Mouse (Mus musculus): ENCODE measurements around the gene Arg2. TPM values are rescaled to one million over a fixed set of nuclear protein-coding genes. Genes with fewer than 3 reads are reported as not detected.
A peak's percentile ranks its signal among the peaks of the same experiment; 100 is the strongest.

Arg2 gene
- polyA plus RNA-seq, 1 experiment from 2014 or later: 23.3 TPM

GRCm38 (mm10) chr12:79134676-79135075, 4.1 kb downstream of the Arg2 start:
- no peak overlapping the region for H3K27ac ChIP-seq
- no peak for ATAC-seq
- 39% methylated on average over 8 of the region's 8 CpGs for WGBS
- H3K36me3 ChIP-seq: no peaks in the 10 kb centered on the region
- no peak overlapping the region for H3K9ac ChIP-seq (replicated peaks)
- H3K9me3 ChIP-seq: no peaks in the 10 kb centered on the region
- no peak overlapping the region for H3K4me2 ChIP-seq (replicated peaks)
- no peak overlapping the region for H3K4me3 ChIP-seq (replicated peaks)
- H3K27me3 ChIP-seq: peaks cover 45% of the 10 kb centered on the region
- peaks cover 15% of the 10 kb centered on the region for H3K4me1 ChIP-seq (replicated peaks)

- no peaks in the 10 kb centered on the region for H3K9me3 ChIP-seq
- peaks cover 15% of the 10 kb centered on the region for H3K4me1 ChIP-seq (replicated peaks)
- no peak overlapping the region for H3K4me3 ChIP-seq (replicated peaks)
- no peak overlapping the region for H3K27ac ChIP-seq
- no peak overlapping the region for H3K4me2 ChIP-seq (replicated peaks)
- no peaks in the 10 kb centered on the region for H3K36me3 ChIP-seq
- WGBS: 51% methylated on average over 4 of the region's 4 CpGs
- no peak overlapping the region for H3K9ac ChIP-seq (replicated peaks)
- no peak for ATAC-seq
- H3K27me3 ChIP-seq: peaks cover 43% of the 10 kb centered on the region
Measured at GRCm38 (mm10) chr12:79135105-79135504, 4.5 kb downstream of the Arg2 start.

- H3K4me1 ChIP-seq (replicated peaks): peaks cover under 1% of the 10 kb centered on the region
- no peak overlapping the region for H3K4me2 ChIP-seq (replicated peaks)
- no peak for ATAC-seq
- H3K9me3 ChIP-seq: no peaks in the 10 kb centered on the region
- H3K27me3 ChIP-seq: peaks cover 25% of the 10 kb centered on the region
- no peak overlapping the region for H3K9ac ChIP-seq (replicated peaks)
- H3K36me3 ChIP-seq: no peaks in the 10 kb centered on the region
- no peak overlapping the region for H3K4me3 ChIP-seq (replicated peaks)
- H3K27ac ChIP-seq: no peak overlapping the region
- WGBS: 78% methylated on average over 7 of the region's 7 CpGs
Measured at GRCm38 (mm10) chr12:79136949-79137348, 6.4 kb downstream of the Arg2 start.

- H3K4me1 ChIP-seq (replicated peaks): no peaks in the 10 kb centered on the region
- H3K27ac ChIP-seq: no peak overlapping the region
- H3K4me2 ChIP-seq (replicated peaks): no peak overlapping the region
- H3K9ac ChIP-seq (replicated peaks): no peak overlapping the region
- no peaks in the 10 kb centered on the region for H3K9me3 ChIP-seq
- H3K36me3 ChIP-seq: no peaks in the 10 kb centered on the region
- peaks cover 6% of the 10 kb centered on the region; the same call in 1 of the 2 replicates for H3K27me3 ChIP-seq
- no peak overlapping the region for H3K4me3 ChIP-seq (replicated peaks)
- no peak for ATAC-seq
Measured at GRCm38 (mm10) chr12:79138999-79139398, 8.4 kb downstream of the Arg2 start.

GRCm38 (mm10) chr12:79139417-79139816, 8.8 kb downstream of the Arg2 start:
- no peak overlapping the region for H3K9ac ChIP-seq (replicated peaks)
- 55% methylated on average over 1 of the region's 1 CpGs for WGBS
- no peak overlapping the region for H3K27ac ChIP-seq
- peaks cover 4% of the 10 kb centered on the region; the same call in 1 of the 2 replicates for H3K27me3 ChIP-seq
- no peak for ATAC-seq
- no peaks in the 10 kb centered on the region for H3K36me3 ChIP-seq
- no peak overlapping the region for H3K4me3 ChIP-seq (replicated peaks)
- H3K4me2 ChIP-seq (replicated peaks): no peak overlapping the region
- no peaks in the 10 kb centered on the region for H3K9me3 ChIP-seq
- H3K4me1 ChIP-seq (replicated peaks): no peaks in the 10 kb centered on the region

GRCm38 (mm10) chr12:79140811-79141210, 10.2 kb downstream of the Arg2 start:
- Histone ChIP-seq H3K27ac (no peak overlapping the region), H3K9ac (replicated peaks) (no peak overlapping the region), H3K4me3 (replicated peaks) (no peak overlapping the region), H3K4me1 (replicated peaks) (no peaks in the 10 kb centered on the region), H3K36me3 (no peaks in the 10 kb centered on the region), H3K27me3 (no peaks in the 10 kb centered on the region), H3K4me2 (replicated peaks) (no peak overlapping the region), H3K9me3 (no peaks in the 10 kb centered on the region)
- no peak for ATAC-seq
- 88% methylated on average over 2 of the region's 2 CpGs for WGBS

- Histone ChIP-seq H3K9ac (replicated peaks) (no peak overlapping the region), H3K9me3 (no peaks in the 10 kb centered on the region), H3K27me3 (no peaks in the 10 kb centered on the region), H3K27ac (no peak overlapping the region), H3K4me1 (replicated peaks) (no peaks in the 10 kb centered on the region), H3K4me2 (replicated peaks) (no peak overlapping the region), H3K36me3 (no peaks in the 10 kb centered on the region), H3K4me3 (replicated peaks) (no peak overlapping the region)
- ATAC-seq: no peak
Measured at GRCm38 (mm10) chr12:79141384-79141783, 10.8 kb downstream of the Arg2 start.

GRCm38 (mm10) chr12:79149653-79150052, 19.1 kb downstream of the Arg2 start:
- Histone ChIP-seq H3K27me3 (no peaks in the 10 kb centered on the region), H3K9ac (replicated peaks) (no peak overlapping the region), H3K27ac (no peak overlapping the region), H3K4me3 (replicated peaks) (no peak overlapping the region), H3K4me2 (replicated peaks) (no peak overlapping the region), H3K36me3 (peaks cover 38% of the 10 kb centered on the region), H3K4me1 (replicated peaks) (no peaks in the 10 kb centered on the region), H3K9me3 (no peaks in the 10 kb centered on the region)
- WGBS: 95% methylated on average over 6 of the region's 6 CpGs
- ATAC-seq: no peak

GRCm38 (mm10) chr12:79162876-79163275, 32.3 kb downstream of the Arg2 start:
- no peak for ATAC-seq
- H3K27me3 ChIP-seq: no peaks in the 10 kb centered on the region
- H3K36me3 ChIP-seq: peaks cover 72% of the 10 kb centered on the region
- no peaks in the 10 kb centered on the region for H3K4me1 ChIP-seq (replicated peaks)
- no peak overlapping the region for H3K4me3 ChIP-seq (replicated peaks)
- no peak overlapping the region for H3K27ac ChIP-seq
- H3K4me2 ChIP-seq (replicated peaks): no peak overlapping the region
- 96% methylated on average over 3 of the region's 3 CpGs for WGBS
- H3K9ac ChIP-seq (replicated peaks): no peak overlapping the region
- H3K9me3 ChIP-seq: no peaks in the 10 kb centered on the region

GRCm38 (mm10) chr12:79169173-79169572, 38.6 kb downstream of the Arg2 start:
- Histone ChIP-seq H3K4me1 (replicated peaks) (peaks cover 16% of the 10 kb centered on the region), H3K9ac (replicated peaks) (no peak overlapping the region), H3K4me2 (replicated peaks) (no peak overlapping the region), H3K27me3 (no peaks in the 10 kb centered on the region), H3K36me3 (peaks cover 18% of the 10 kb centered on the region), H3K9me3 (no peaks in the 10 kb centered on the region), H3K4me3 (replicated peaks) (no peak overlapping the region), H3K27ac (no peak overlapping the region)
- ATAC-seq: no peak

- Histone ChIP-seq H3K4me2 (replicated peaks) (no peak overlapping the region), H3K9me3 (no peaks in the 10 kb centered on the region), H3K27me3 (no peaks in the 10 kb centered on the region), H3K9ac (replicated peaks) (no peak overlapping the region), H3K27ac (no peak overlapping the region), H3K4me3 (replicated peaks) (no peak overlapping the region), H3K4me1 (replicated peaks) (peaks cover 16% of the 10 kb centered on the region), H3K36me3 (peaks cover 11% of the 10 kb centered on the region)
- 89% methylated on average over 3 of the region's 3 CpGs for WGBS
- no peak for ATAC-seq
Measured at GRCm38 (mm10) chr12:79170421-79170820, 39.8 kb downstream of the Arg2 start.

- WGBS: 35% methylated on average over 12 of the region's 12 CpGs
- Histone ChIP-seq H3K4me1 (replicated peaks) (peaks cover 16% of the 10 kb centered on the region), H3K9ac (replicated peaks) (peak overlapping the region; percentile 89), H3K27me3 (no peaks in the 10 kb centered on the region), H3K27ac (peak overlapping the region; percentile 94), H3K4me3 (replicated peaks) (peak overlapping the region; percentile 99), H3K4me2 (replicated peaks) (peak overlapping the region; percentile 72), H3K9me3 (no peaks in the 10 kb centered on the region), H3K36me3 (peaks cover 15% of the 10 kb centered on the region)
- no peak for ATAC-seq
Measured at GRCm38 (mm10) chr12:79171269-79171995, 40.9 kb downstream of the Arg2 start.

Data from midbrain, embryonic 13.5 days (tissue).